Mouse (Mus musculus): Measurements from ENCODE around the gene Taf12.

DNA sequence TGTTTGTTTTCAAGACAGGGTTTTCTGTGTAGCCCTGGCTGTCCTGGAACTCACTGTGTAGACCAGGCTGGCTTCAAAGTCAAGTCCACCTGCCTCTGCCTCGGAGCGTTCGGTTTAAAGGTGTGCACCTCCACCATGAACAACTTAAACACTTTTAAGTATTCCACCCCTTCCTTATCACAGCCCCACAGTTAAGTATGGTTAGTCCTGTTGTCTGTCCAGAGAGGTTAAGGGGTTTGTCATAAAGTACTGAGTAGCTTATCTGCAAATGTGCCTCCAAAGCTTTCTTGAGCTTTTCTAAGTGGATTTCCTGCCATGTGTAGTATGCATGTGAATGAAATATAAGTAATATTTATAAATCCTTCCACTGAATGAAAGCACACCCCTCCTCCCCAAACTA is 1.8 kb downstream of the Taf12 start:
- TF ChIP-seq CTCF (IDR thresholded peaks at IDR 0.05; ENCODE audit: low read depth): no peak
- no peak for TF ChIP-seq EP300 (IDR thresholded peaks at IDR 0.05; ENCODE audit: low read depth)

Data from liver, postnatal 0 days (tissue).